Mouse (Mus musculus): ENCODE measurements around the gene Phb.

Phb gene

DNA sequence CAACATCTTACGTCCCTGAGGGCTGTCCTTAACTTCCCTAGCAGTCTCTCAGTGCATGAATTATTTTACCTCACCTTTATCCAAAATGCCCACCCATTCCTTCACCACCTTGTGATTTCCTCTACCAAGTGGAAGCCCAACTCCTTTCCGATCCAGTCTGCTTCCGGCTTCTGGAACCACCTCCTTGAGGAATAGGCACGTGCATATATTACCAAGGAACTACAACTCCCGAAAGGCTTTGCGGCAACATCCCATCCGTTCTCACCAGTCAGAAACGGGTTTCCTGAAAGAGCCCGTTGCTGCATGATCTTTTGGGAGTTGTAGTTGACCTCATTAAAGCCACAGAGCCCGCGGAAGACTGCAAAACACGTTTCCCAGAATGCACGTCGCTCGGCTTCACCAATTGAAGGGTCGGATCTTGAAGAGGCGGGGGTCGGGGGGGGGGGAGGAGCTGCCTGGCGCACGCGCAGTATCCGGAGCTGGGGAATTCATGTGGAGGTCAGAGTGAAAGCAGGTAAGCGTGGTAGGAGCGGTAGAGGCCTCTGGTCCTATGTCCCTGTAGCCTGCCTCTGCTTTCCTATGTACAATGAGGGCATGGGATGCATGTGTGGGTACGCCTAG is at the start of gene Phb:
Phb (plus strand) TSS at position 429 of the 621 bp plus-strand sequence.
- DNase-seq: peak; percentile 100

- DNase-seq: no peak
Measured at GRCm38 (mm10) chr11:95617785-95618465, 48.8 kb upstream of the Phb start.

GRCm38 (mm10) chr11:95619081-95619480 is 47.7 kb upstream of the Phb start:
- no peak for DNase-seq

GRCm38 (mm10) chr11:95619886-95620444 is 46.8 kb upstream of the Phb start:
- no peak for DNase-seq

- no peak for DNase-seq
Measured at GRCm38 (mm10) chr11:95621010-95621409, 45.7 kb upstream of the Phb start.

- no peak for DNase-seq
Measured at GRCm38 (mm10) chr11:95621541-95622130, 45.1 kb upstream of the Phb start.

DNA sequence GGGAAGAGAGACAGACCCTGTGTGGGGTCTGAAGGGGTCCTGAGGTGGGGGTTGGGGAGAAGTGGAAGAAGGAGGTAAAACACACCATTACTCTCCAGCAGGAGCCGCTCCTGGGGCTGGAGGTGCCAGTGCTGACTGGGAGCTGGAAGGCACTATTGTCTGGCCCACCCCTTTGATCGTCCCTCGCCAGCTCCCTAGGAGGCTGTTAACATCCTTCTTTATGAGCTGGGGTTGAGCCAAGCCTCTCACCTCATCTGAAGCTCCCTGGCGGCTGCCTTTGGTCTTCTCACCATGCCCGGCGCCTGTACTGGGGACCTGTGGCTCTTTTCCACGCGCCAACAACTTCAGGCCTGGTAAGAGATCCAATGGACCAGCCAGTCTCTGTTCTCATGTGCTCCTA is 44.3 kb upstream of the Phb start:
- DNase-seq: no peak

DNA sequence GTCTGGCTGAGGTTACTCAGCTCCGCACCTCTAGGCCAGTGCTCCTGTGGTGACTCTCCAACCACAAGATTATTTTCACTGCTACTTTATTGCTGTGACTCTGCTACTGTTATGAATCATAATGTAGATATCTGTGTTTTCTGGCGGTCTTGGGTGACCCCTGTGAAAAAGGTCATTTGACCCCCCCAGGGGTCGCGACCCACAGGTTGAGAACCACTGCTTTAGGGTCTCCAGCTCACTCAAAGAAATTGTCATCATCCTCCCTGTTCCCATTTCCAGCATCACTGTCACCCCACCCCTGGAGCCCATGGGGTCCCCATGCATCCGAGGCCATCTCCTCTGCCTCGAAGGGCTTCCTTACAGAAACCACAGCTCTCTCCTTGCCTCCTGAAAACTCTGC is 36.2 kb upstream of the Phb start:
- no peak for DNase-seq

DNA sequence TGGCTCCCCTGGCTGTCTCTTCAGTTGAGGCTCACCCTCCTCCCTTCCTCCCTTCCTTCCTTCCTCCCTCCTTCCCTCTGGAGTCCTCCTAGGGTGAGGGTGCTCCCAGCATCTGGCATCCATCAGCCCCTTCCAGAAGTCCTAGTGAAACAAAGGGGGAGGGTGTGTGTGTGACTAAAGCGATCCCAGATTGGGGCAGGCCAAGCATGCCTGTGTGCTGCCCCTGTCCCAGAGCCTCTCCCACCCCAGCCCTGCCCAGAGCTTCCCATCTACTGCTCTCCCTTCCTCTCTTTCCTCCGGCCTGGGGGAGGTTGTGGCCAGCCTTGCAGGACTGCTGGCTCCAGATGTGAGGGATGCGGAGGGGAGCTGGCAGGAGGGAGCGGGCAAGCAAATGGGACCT is 35.5 kb upstream of the Phb start:
- no peak for DNase-seq

DNA sequence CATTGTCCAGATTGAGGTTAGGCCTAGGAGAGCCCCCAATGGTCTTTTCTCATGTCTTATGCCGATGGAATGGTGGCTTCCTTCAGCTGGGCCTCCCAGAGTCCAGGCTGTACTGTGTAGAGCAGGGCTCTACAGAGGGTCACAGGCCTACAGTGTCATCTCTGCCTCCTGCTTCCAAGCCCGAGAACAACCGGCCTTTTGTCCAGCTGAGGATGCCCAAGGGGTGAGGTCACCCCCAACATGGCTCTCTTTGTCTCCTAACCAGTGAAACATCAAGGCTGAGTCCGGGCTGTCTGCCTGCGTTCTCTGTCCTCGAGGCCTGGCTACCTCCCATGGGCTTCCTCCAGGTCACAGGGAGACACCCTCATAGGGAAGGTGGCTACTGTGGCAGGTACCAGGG is 34.3 kb upstream of the Phb start:
- peak; percentile 95 for DNase-seq

GRCm38 (mm10) chr11:95633512-95634000 is 33.2 kb upstream of the Phb start:
- peak; percentile 96 for DNase-seq

DNA sequence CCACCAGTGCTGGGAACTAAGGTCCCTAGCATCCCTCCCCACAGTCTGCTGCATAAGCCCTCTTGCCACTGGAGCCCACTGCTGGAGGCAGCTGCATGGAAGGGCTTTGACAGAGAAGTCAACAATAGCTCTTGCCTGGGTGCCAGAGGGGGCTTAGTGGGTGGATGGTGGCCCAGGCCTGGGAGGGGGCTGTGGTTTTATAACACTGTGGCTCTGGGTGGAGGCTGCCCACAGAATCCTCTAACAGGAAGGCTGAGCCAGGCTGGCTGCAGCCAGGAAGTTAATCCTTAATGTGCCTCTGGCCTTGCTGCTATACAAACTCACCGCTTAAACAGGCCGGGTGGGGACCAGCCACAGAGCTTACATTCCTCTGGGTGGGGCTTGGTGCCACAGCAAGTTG is 31.7 kb upstream of the Phb start:
- DNase-seq: peak; percentile 51

- no peak for DNase-seq
Measured at GRCm38 (mm10) chr11:95640751-95641150, 26.0 kb upstream of the Phb start.

- peak; percentile 95 for DNase-seq
Measured at GRCm38 (mm10) chr11:95642534-95643280, 24.1 kb upstream of the Phb start.

- DNase-seq: no peak
Measured at GRCm38 (mm10) chr11:95643856-95644255, 22.9 kb upstream of the Phb start.

DNA sequence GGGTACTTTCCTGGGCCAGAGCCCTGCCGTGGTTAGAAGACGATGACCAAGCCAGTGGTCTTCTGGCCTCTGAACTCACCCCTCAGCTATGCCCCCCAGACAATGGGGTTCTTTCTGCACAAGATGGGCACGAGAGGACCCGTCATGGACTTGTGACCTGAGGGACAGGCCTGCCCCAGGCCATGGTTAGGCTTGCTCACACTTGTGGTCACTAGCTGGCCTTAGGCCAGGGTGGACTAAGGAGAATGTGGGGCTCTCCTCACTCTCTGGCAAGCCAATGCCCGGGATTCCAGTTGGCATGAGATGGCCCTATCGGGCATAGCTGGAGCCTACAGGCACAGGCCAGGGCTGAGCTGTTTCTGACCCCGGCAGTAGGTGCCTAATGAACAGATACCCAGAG is 22.4 kb upstream of the Phb start:
- DNase-seq: no peak

DNA sequence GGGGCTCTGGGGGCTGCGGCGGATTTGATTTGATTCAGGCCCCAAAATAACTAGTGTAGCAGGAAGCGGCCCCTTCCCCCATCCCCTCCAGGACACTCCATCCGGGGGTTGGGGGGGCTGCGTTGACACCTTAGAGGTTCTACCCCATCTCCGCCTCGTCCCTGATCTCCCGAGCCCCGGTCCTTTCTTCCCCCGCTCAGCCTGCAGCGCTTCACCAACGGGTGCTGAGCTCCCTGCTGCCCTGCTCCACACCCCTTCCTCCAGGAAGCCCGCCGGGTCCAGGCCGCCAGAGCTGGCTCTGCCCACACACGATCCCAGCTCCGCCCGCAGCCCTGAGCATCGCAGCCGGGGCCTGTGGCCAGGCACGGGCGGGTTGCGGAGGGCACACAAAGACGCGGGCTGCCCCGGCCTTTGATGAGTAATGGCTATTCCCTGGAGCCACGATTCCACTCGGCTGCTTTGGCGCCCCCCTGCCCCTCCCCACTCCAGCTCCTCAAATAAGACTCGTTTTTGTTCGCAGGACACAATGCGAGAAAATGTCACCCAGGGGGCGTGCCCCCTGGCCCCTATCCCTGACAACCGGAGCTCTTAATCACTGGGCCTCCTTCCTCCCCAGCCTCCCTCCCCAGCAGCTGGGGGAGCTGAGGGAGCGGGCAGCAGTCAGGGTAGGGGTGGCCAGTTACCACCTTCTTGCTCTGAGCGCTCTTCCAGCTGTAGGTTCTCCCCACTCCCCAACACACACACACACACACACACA is 21.2 kb upstream of the Phb start:
- peak; percentile 88 for DNase-seq

- DNase-seq: no peak
Measured at GRCm38 (mm10) chr11:95646154-95646490, 20.6 kb upstream of the Phb start.

GRCm38 (mm10) chr11:95647791-95648190 is 19.0 kb upstream of the Phb start:
- DNase-seq: no peak

- peak; percentile 90 for DNase-seq
Measured at GRCm38 (mm10) chr11:95648827-95649226, 17.9 kb upstream of the Phb start.

DNA sequence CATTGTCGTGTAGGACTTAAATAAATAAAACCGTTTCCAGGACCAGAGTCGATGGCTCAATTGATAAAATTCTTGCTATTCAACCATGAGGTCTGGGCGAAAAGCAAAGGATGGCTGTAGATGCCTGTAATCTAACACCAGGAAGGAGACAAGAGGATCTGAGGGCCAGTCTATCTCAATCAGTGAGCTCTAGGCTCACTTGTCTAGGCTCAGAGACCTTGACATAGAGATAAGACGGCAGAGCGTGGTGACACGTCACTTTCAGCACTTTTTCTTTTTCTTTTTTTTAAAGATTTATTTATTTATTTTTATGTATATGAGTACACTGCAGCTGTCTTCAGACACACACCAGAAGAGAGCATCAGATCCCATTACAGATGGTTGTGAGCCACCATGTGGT is 17.2 kb upstream of the Phb start:
- no peak for DNase-seq

DNA sequence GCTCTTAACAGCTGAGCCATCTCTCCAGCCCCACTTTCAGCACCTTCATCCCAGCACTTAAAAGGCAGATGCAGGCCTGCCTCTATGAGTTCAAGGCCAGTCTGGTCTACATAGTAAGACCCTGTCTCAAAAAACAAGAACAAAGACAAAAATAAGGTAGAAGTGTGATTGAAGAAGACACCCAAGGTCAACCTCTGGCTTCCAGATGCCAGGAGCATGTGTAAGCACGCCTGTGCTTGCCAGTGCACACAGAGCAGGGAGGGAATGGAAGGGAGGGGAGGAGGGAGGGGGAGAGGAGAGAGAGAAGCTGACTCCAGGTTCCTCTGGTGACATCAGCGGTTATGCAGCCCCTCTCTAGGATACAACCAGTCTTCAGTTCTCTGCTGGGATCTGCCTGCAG is 16.8 kb upstream of the Phb start:
- no peak for DNase-seq

- no peak for DNase-seq
Measured at GRCm38 (mm10) chr11:95650981-95651380, 15.8 kb upstream of the Phb start.
